ENCODE assay signal across 8 mouse cellular contexts in genomic region chr11:51817756-51818155, GRCm38 (mm10). TPM values are rescaled to one million over a fixed set of nuclear protein-coding genes. Genes with fewer than 3 reads are reported as not detected.
DNase-seq lines count a peak whose midpoint lies in the region; ATAC-seq and TF ChIP-seq lines count a peak whose summit lies in the region.

No protein-coding gene starts in this region.

- in situ Hi-C loops in Patski (cut with MboI; ENCODE audit: low pct_unique_long_range_greater_than_20kb), result loop anchor here (5.0 kb wide), 1 partner anchor 35 kb away; no protein-coding TSS in a partner anchor

- no peak overlapping the region for H3K9ac ChIP-seq in liver, embryonic 12.5 days

- peak; percentile 95 for TF ChIP-seq CTCF in Patski (IDR thresholded peaks at IDR 0.05)
- TF ChIP-seq CTCF in thymus, adult 2 months (IDR thresholded peaks at IDR 0.05; ENCODE audit: borderline replicate concordance, control insufficient read depth, extremely low read depth, insufficient read depth, low read length, poor library complexity), result peak; percentile 96

- no peak overlapping the region for H3K27ac ChIP-seq in liver, embryonic 12.5 days
- no peak overlapping the region for H3K27ac ChIP-seq in thymus, adult 2 months (ENCODE audit: control insufficient read depth, insufficient read depth, low read length)

- POLR2A ChIA-PET in Patski (lab: Charles Lee), result interaction anchor here (1.7 kb wide), 1 partner anchor 39 kb away, joined by 6 read pairs; no protein-coding TSS in a partner anchor

- H3K4me3 ChIP-seq in liver, embryonic 12.5 days, result no peak overlapping the region
- no peak overlapping the region for H3K4me3 ChIP-seq in thymus, adult 2 months (ENCODE audit: control insufficient read depth, insufficient read depth, low read length)

- ATAC-seq in Patski, result peak; percentile 60
- ATAC-seq in liver, embryonic 12.5 days, result 0 out of 2 replicates have a peak, but pooled peaks have one; percentile 23

- H3K9me3 ChIP-seq in liver, embryonic 12.5 days (replicated peaks), result no peaks in the 10 kb centered on the region

- 27% methylated on average over 6 of the region's 6 CpGs for WGBS in liver, embryonic 12.5 days (ENCODE audit: insufficient replicate concordance)
- 24% methylated on average over 6 of the region's 6 CpGs for WGBS in thymus, adult 2 months

- H3K4me1 ChIP-seq in liver, embryonic 12.5 days, result peaks cover 15% of the 10 kb centered on the region
- no peaks in the 10 kb centered on the region for H3K4me1 ChIP-seq in thymus, adult 2 months (replicated peaks; ENCODE audit: control insufficient read depth, insufficient read depth, low read length)

- peak; percentile 93 for DNase-seq in A20 (ENCODE audit: low read depth, low spot score)
- DNase-seq in Patski (ENCODE audit: low read depth, low spot score), result peak; percentile 24
- DNase-seq in cerebellum, adult 9-11 months, result peak; percentile 78
- peak; percentile 97 for DNase-seq in gastrocnemius, postnatal 10 days
- peak; percentile 95 for DNase-seq in kidney, postnatal 10 days
- DNase-seq in ovary, postnatal 10 days (ENCODE audit: low spot score), result peak; percentile 84
- DNase-seq in thymus, adult 2 months, result peak; percentile 91

- no peaks in the 10 kb centered on the region for H3K27me3 ChIP-seq in Patski
- H3K27me3 ChIP-seq in liver, embryonic 12.5 days (replicated peaks), result no peaks in the 10 kb centered on the region
- no peaks in the 10 kb centered on the region for H3K27me3 ChIP-seq in thymus, adult 2 months (ENCODE audit: control insufficient read depth, insufficient read depth, low read length)

- TF ChIP-seq POLR2A in thymus, adult 2 months (IDR thresholded peaks at IDR 0.05; ENCODE audit: control insufficient read depth, extremely low read depth, insufficient read depth, low read length, poor library complexity), result no peak

- no peak overlapping the region for H3K4me2 ChIP-seq in liver, embryonic 12.5 days

- CTCF ChIA-PET in Patski (lab: Charles Lee), result interaction anchor here (0.8 to 4.1 kb wide), 23 partner anchors 9 to 311 kb away, joined by 3 to 43 read pairs (median 4); partner anchors contain the start of gene Cdkn2aipnl

- no peaks in the 10 kb centered on the region for H3K36me3 ChIP-seq in liver, embryonic 12.5 days
- peaks cover 45% of the 10 kb centered on the region for H3K36me3 ChIP-seq in thymus, adult 2 months (ENCODE audit: control insufficient read depth, insufficient read depth, low read length)

RNA-seq across cellular contexts. Expression of gene Jade2, which starts 39.7 kb away (rescaled TPM):
- polyA plus RNA-seq in Patski (2021), result 31.6 TPM
- 1 to 10 TPM; 2.3 to 2.6 TPM for total RNA-seq in gastrocnemius, postnatal 10 days (2021)
- polyA plus RNA-seq in liver, embryonic 12.5 days (2016; fragmentation: Nextera tagmentation; extraction: Ambion mirVana), result 0.92 and 0.95 TPM in 2 replicates
- polyA plus RNA-seq in thymus, adult 2 months (2012; rRNA removed), result 45.1 and 56.5 TPM in 2 replicates

RNA-seq across cellular contexts. Expression of gene Sar1b, which starts 54.3 kb away (rescaled TPM):
- polyA plus RNA-seq in Patski (2021), result 91.0 TPM
- 100 to 1,000 TPM; 119 to 133 TPM for total RNA-seq in gastrocnemius, postnatal 10 days (2021)
- 84.8 and 88.7 TPM in 2 replicates for polyA plus RNA-seq in liver, embryonic 12.5 days (2016; fragmentation: Nextera tagmentation; extraction: Ambion mirVana)
- 17.8 and 18.4 TPM in 2 replicates for polyA plus RNA-seq in thymus, adult 2 months (2012; rRNA removed)

RNA-seq across cellular contexts. Expression of gene Sec24a, which starts 54.3 kb away (rescaled TPM):
- polyA plus RNA-seq in Patski (2021), result 18.8 TPM
- 10 to 100 TPM; 21.7 to 24.0 TPM for total RNA-seq in gastrocnemius, postnatal 10 days (2021)
- 9.9 and 11.0 TPM in 2 replicates for polyA plus RNA-seq in liver, embryonic 12.5 days (2016; fragmentation: Nextera tagmentation; extraction: Ambion mirVana)
- polyA plus RNA-seq in thymus, adult 2 months (2012; rRNA removed), result 15.6 and 21.1 TPM in 2 replicates

Comparison
In these comparisons a context has a peak if more than half of its experiments do, and no peak if none do; other contexts are left out.
1. DNase-seq: peak in every context shown above with its lines; median percentile 97 in gastrocnemius, postnatal 10 days; 95 in kidney, postnatal 10 days; 93 in A20; 91 in thymus, adult 2 months; 84 in ovary, postnatal 10 days; 78 in cerebellum, adult 9-11 months; 24 in Patski.
2. RNA of gene Jade2, which starts 39.7 kb away (polyA plus RNA-seq): 45.1 to 56.5 TPM in thymus, adult 2 months and 31.6 TPM in Patski (single experiment); 0.92 to 0.95 TPM in liver, embryonic 12.5 days; every median in the first group is over 10 times any median in the second.